ENCODE assay signal across 9 mouse cellular contexts in the genomic region with DNA sequence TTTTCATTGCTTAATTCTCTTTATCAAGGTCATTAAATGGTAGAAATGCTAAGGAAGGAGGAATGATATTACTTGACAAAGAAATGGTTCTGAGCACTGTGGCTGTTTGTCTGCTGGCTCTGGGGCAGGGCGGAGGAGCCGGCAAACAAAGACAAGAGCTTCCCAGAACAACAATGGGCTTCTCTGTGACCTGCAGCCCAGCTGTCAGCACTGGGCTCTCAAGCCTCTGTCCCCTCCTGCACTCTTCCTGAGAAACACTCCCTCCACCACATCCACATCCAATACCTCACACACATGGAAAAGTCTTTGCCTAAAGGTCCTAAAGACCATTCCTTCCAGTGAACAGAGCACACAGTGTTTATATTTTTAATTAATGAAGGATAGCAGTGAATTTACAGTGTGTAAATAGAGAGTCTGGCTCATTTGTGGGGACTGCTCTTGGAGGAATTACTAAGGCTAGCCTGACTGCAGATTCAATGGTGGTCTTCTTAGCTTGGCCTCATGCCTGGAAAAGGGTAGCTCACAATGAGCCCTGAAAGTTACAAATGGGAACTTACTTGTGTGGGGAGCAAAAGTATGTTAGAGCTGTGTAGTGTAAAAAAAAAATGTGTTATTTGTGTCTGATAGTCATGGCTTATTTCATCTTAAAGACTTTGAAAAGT. TPM values are rescaled to one million over a fixed set of nuclear protein-coding genes. Genes with fewer than 3 reads are reported as not detected.
DNase-seq lines count a peak whose midpoint lies in the region; ATAC-seq and TF ChIP-seq lines count a peak whose summit lies in the region.
"Had no signal": no experiment of that assay in that cellular context is flagged by ENCODE, and none has a peak within 500 bp of the region (broad histone marks: within the 10 kb centered on the region; RNA-seq: fewer than 3 reads in every experiment).

No protein-coding gene starts in this region.

- WGBS in forebrain, embryonic 13.5 days = 5% methylated on average over 2 of the region's 2 CpGs
- 3% methylated on average over 2 of the region's 2 CpGs for WGBS in midbrain, embryonic 11.5 days
- WGBS in kidney, embryonic 14.5 days = 55% methylated on average over 2 of the region's 2 CpGs

- intact Hi-C loops in gastrocnemius, adult 2 months (cut with DNase I) = no loop called here

- no peak overlapping the region for H3K9ac ChIP-seq in forebrain, embryonic 13.5 days
- H3K9ac ChIP-seq in midbrain, embryonic 11.5 days (ENCODE audit: low read length) = no peak overlapping the region
- no peak overlapping the region for H3K9ac ChIP-seq in kidney, embryonic 14.5 days (ENCODE audit: low read depth, low read length)

- peaks cover 8% of the 10 kb centered on the region for H3K4me1 ChIP-seq in forebrain, embryonic 13.5 days
- peaks cover 3% of the 10 kb centered on the region; the same call in 1 of the 2 replicates for H3K4me1 ChIP-seq in midbrain, embryonic 11.5 days (ENCODE audit: control insufficient read depth, insufficient read depth, low read length)
- no peaks in the 10 kb centered on the region for H3K4me1 ChIP-seq in kidney, embryonic 14.5 days (ENCODE audit: control insufficient read depth, insufficient read depth, low read length)

- no peaks in the 10 kb centered on the region for H3K27me3 ChIP-seq in forebrain, embryonic 13.5 days
- no peaks in the 10 kb centered on the region for H3K27me3 ChIP-seq in midbrain, embryonic 11.5 days (ENCODE audit: control insufficient read depth, insufficient read depth, low read length)
- no peaks in the 10 kb centered on the region for H3K27me3 ChIP-seq in kidney, embryonic 14.5 days (ENCODE audit: control insufficient read depth, insufficient read depth, low read length)

- H3K4me2 ChIP-seq in forebrain, embryonic 13.5 days = no peak overlapping the region
- no peak overlapping the region for H3K4me2 ChIP-seq in midbrain, embryonic 11.5 days
- no peak overlapping the region for H3K4me2 ChIP-seq in kidney, embryonic 14.5 days (replicated peaks; ENCODE audit: low read depth, low read length)

- no peak overlapping the region for H3K4me3 ChIP-seq in forebrain, embryonic 13.5 days
- H3K4me3 ChIP-seq in midbrain, embryonic 11.5 days (ENCODE audit: low read depth, low read length) = no peak overlapping the region
- H3K4me3 ChIP-seq in gastrocnemius, adult 2 months = no peak overlapping the region
- H3K4me3 ChIP-seq in kidney, embryonic 14.5 days (ENCODE audit: low read length) = no peak overlapping the region

- H3K36me3 ChIP-seq in forebrain, embryonic 13.5 days (ENCODE audit: poor library complexity, severe bottlenecking) = no peaks in the 10 kb centered on the region
- H3K36me3 ChIP-seq in midbrain, embryonic 11.5 days (ENCODE audit: control insufficient read depth, insufficient read depth, low read length) = no peaks in the 10 kb centered on the region
- no peaks in the 10 kb centered on the region for H3K36me3 ChIP-seq in kidney, embryonic 14.5 days (ENCODE audit: control insufficient read depth, insufficient read depth, low read length)

- no peaks in the 10 kb centered on the region for H3K9me3 ChIP-seq in forebrain, embryonic 13.5 days (replicated peaks)
- no peaks in the 10 kb centered on the region for H3K9me3 ChIP-seq in midbrain, embryonic 11.5 days (ENCODE audit: control insufficient read depth, low read length)
- H3K9me3 ChIP-seq in kidney, embryonic 14.5 days (ENCODE audit: control insufficient read depth, low read length) = no peaks in the 10 kb centered on the region

- DNase-seq in right cerebral cortex, adult 18-20 months = peak; percentile 16
- no peak for DNase-seq in right cerebral cortex, postnatal 36 days (ENCODE audit: low spot score in 2 of 2)
- peak; percentile 91 for DNase-seq in midbrain, embryonic 11.5 days (ENCODE audit: low spot score, missing footprints)
- peak; percentile 49 for DNase-seq in testis, postnatal 10 days (ENCODE audit: low spot score)
- DNase-seq in gastrocnemius, adult 2 months = no peak

- no peak for TF ChIP-seq CTCF in gastrocnemius, adult 2 months (IDR thresholded peaks at IDR 0.05)

- H3K27ac ChIP-seq in forebrain, embryonic 13.5 days = no peak overlapping the region
- H3K27ac ChIP-seq in midbrain, embryonic 11.5 days (ENCODE audit: low read depth, low read length) = 0 out of 2 replicates have a peak overlapping the region, but pooled peaks have one; percentile 10
- no peak overlapping the region for H3K27ac ChIP-seq in gastrocnemius, adult 2 months
- H3K27ac ChIP-seq in kidney, embryonic 14.5 days (ENCODE audit: low read depth, low read length) = no peak overlapping the region
- H3K27ac ChIP-seq: macrophage had no signal

- ATAC-seq in forebrain, embryonic 13.5 days = peak; percentile 63; the same call in 1 of the 2 replicates
- ATAC-seq in midbrain, embryonic 11.5 days (ENCODE audit: low FRiP score) = peak; percentile 83
- no peak for ATAC-seq in megakaryocyte, adult 5-6 weeks (ENCODE audit: poor library complexity, severe bottlenecking)
- no peak for ATAC-seq in kidney, embryonic 14.5 days (ENCODE audit: low FRiP score, low TSS enrichment)

RNA-seq across cellular contexts. Expression of a gene that starts 49.1 kb away (rescaled TPM):
- 24.0 and 24.3 TPM in 2 replicates for polyA plus RNA-seq in forebrain, embryonic 13.5 days (2015; fragmentation: Nextera tagmentation; extraction: Ambion mirVana)
- 19.1 and 19.6 TPM in 2 replicates for polyA plus RNA-seq in midbrain, embryonic 11.5 days (2014; fragmentation: Nextera tagmentation; extraction: Ambion mirVana)
- 1 to 10 TPM; 4.1 to 4.3 TPM for total RNA-seq in gastrocnemius, adult 2 months (2021)
- 69.9 and 81.4 TPM in 2 replicates for total RNA-seq in megakaryocyte, adult 5-6 weeks (2015)
- total RNA-seq in megakaryocyte, adult 5-6 weeks (2017) = 37.1 and 45.1 TPM in 2 replicates
- 7.9 and 15.4 TPM in 2 replicates for polyA plus RNA-seq in kidney, embryonic 14.5 days (2014; fragmentation: Nextera tagmentation; extraction: Ambion mirVana)

Comparison
In these comparisons a context has a peak if more than half of its experiments do, and no peak if none do; other contexts are left out.
1. DNase-seq: peak in right cerebral cortex, adult 18-20 months (single experiment), midbrain, embryonic 11.5 days (single experiment) and testis, postnatal 10 days (single experiment); none in right cerebral cortex, postnatal 36 days (0 of 2) and gastrocnemius, adult 2 months (single experiment).
2. ATAC-seq: peak in forebrain, embryonic 13.5 days (single experiment) and midbrain, embryonic 11.5 days (single experiment); none in megakaryocyte, adult 5-6 weeks (single experiment) and kidney, embryonic 14.5 days (single experiment).